Mouse (Mus musculus) gonadal fat pad, adult 2 months (tissue): ENCODE results near the gene Vmn1r19. TPM values are rescaled to one million over a fixed set of nuclear protein-coding genes. Genes with fewer than 3 reads are reported as not detected.
"Not testable (repeated sequence)": the region's sequence is repeated elsewhere in the genome, so short reads cannot be mapped to it uniquely, and the experiment has no call there.

ENCODE experiments used
- DNase-seq: peaks from one replicate; pipeline ENCODE4 v3.0.0-alpha.2; 2012; ENCODE audit warnings: low read depth
- polyA plus RNA-seq: library from polyadenylated mRNA; depleted of rRNA; stranded (reverse); fragments of >200 nt; gene quantifications from 2 replicates; pipeline ENCODE4 v1.2.3, GENCODE M21; 2012; rRNA removed

Vmn1r19 gene
- not detected in 2 replicates for polyA plus RNA-seq

GRCm38 (mm10) chr6:57403480-57403879 lies at the start of gene Vmn1r19:
TSS of gene Vmn1r19 (plus strand) at chr6:57403780.
- DNase-seq = not testable (repeated sequence)

GRCm38 (mm10) chr6:57356864-57357263 lies 46.7 kb upstream of the Vmn1r19 start:
- no peak for DNase-seq

- DNase-seq = no peak
These were observed 40.0 kb upstream of the Vmn1r19 start, which contains the start of gene Vmn1r17 for GRCm38 (mm10) chr6:57363627-57364026. TSS of gene Vmn1r17 (minus strand) at chr6:57363727.

- not testable (repeated sequence) for DNase-seq
These were observed 37.7 kb upstream of the Vmn1r19 start for GRCm38 (mm10) chr6:57365866-57366265.

GRCm38 (mm10) chr6:57367496-57367895 lies 36.1 kb upstream of the Vmn1r19 start:
- DNase-seq = no peak

- DNase-seq = no peak
These were observed 7.9 kb upstream of the Vmn1r19 start, which contains the start of gene Vmn1r18 for GRCm38 (mm10) chr6:57395683-57396082. TSS of gene Vmn1r18 (minus strand) at chr6:57395783.

- no peak for DNase-seq
These were observed 25.1 kb downstream of the Vmn1r19 start, which contains the start of gene Vmn1r20 for GRCm38 (mm10) chr6:57428630-57429029. TSS of gene Vmn1r20 (plus strand) at chr6:57428930.

- no peak for DNase-seq
These were observed 27.6 kb downstream of the Vmn1r19 start for GRCm38 (mm10) chr6:57431196-57431595.

Other genes starting within 250 kb of the Vmn1r19 start
- gene Vmn1r12, start 246.9 kb upstream of the Vmn1r19 start, polyA plus RNA-seq = not detected in 2 replicates
- not detected in 2 replicates for gene Vmn1r13, start 200.5 kb upstream of the Vmn1r19 start, polyA plus RNA-seq
- gene Vmn1r14, start 172.1 kb upstream of the Vmn1r19 start, polyA plus RNA-seq = not detected in 2 replicates
- gene Vmn1r15, start 145.8 kb upstream of the Vmn1r19 start, polyA plus RNA-seq = not detected in 2 replicates
- gene Vmn1r16, start 74.3 kb upstream of the Vmn1r19 start, polyA plus RNA-seq = not detected in 2 replicates
- not detected in 2 replicates for gene Vmn1r17, start 40.1 kb upstream of the Vmn1r19 start, polyA plus RNA-seq
- not detected in 2 replicates for gene Vmn1r18, start 8.0 kb upstream of the Vmn1r19 start, polyA plus RNA-seq
- not detected in 2 replicates for gene Vmn1r20, start 25.1 kb downstream of the Vmn1r19 start, polyA plus RNA-seq
- gene Ppm1k, start 131.7 kb downstream of the Vmn1r19 start, polyA plus RNA-seq = 2.2 and 3.1 TPM in 2 replicates
- gene Herc6, start 177.2 kb downstream of the Vmn1r19 start, polyA plus RNA-seq = 4.0 and 5.9 TPM in 2 replicates